Mouse (Mus musculus) adrenal gland, postnatal 25 days (tissue): ENCODE measurements around the gene Rassf2. TPM values are rescaled to one million over a fixed set of nuclear protein-coding genes. Genes with fewer than 3 reads are reported as not detected.
A peak's percentile ranks its signal among the peaks of the same experiment; 100 is the strongest.

Source experiments
- DNase-seq: peaks from one replicate; pipeline ENCODE4 v3.0.0; 2021; ENCODE audit warnings: mixed read lengths
- total RNA-seq: library from RNA; stranded (reverse); gene quantifications from 2 replicates; pipeline ENCODE4 v1.2.3, GENCODE M21; 2021

The Rassf2 gene
- total RNA-seq, 1 experiment from 2014 or later: 5.6 TPM

DNA sequence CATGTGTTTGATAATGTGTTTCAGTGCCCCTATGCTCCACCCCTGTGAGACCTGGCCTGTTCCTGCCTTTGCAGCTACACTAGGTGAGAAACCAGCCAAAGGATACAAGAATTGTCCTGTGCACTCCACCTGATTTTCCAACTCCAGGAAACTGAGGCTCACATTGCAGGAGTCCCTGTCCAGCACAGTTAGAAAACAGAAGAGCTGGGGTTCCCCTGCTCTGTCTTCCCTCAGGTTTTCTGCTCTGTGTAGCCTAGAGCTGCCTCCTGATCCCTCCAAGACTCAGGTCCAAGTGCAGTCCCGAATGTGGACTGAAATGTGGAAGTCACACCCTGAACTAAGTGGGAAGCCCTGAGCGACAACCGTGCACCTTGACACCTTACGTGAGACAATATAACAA lies 76.3 kb downstream of the Rassf2 start:
- no peak for DNase-seq

DNA sequence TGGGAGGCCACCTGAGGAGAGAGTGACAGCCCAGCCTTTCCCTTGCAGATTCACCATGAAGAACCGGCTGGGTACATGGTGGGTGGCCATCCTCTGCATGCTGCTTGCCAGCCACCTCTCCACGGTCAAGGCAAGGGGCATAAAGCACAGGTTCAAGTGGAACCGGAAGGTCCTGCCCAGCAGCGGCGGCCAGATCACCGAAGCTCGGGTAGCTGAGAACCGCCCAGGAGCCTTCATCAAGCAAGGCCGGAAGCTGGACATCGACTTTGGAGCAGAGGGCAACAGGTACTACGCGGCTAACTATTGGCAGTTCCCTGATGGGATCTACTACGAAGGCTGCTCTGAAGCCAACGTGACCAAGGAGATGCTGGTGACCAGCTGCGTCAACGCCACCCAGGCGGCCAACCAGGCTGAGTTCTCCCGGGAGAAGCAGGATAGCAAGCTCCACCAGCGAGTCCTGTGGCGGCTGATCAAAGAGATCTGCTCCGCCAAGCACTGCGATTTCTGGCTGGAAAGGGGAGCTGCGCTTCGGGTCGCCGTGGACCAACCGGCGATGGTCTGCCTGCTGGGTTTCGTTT lies 77.0 kb downstream of the Rassf2 start:
- DNase-seq: peak; percentile 34

DNA sequence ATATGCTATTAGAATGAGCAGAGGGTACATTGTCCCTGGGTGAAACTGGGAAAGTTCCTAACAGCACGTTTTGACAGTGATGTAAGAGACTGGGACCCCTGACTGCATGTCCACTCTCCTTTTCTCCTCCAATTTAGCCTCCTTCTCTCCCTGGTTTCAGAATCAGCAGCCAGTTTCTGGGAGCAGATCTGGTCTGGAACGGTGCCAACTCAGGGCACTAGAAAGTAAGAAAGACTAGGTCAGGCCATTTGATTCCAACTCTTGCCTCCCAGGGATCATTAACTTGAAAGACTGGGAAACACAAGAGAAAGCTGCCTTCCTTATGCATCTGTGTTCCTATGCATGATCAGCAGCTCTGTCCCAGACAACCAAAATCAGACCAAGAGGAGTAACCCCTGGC lies 77.6 kb downstream of the Rassf2 start:
- DNase-seq: peak; percentile 33

DNA sequence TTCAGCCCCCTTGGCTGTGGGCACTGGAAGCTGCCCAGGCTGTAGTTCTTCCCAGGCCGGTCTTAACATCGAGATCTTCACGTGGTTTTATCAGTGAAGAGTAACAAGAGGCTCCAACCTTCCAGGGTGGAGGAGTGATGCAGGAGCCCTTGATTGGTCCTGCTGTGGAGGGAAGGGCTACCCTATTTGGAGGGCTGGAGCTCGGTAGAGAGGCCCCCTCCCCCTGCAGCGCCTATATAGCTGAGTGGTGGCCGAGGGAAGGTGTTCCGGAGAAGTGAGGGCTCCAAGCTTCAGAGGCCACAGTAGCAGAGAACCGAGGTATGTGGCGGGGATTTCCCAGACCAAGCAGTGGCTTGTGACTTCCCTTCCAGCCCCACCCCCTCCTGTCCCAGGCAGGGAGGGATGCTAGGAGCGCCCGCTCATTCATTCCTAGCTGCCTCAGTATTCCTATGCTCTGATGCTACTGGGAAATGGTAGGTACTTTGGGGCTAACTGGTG lies 79.4 kb downstream of the Rassf2 start, which contains the start of gene Prnd:
TSS of gene Prnd (plus strand) at position 264 of the 498 bp plus-strand sequence.
- DNase-seq: no peak

DNA sequence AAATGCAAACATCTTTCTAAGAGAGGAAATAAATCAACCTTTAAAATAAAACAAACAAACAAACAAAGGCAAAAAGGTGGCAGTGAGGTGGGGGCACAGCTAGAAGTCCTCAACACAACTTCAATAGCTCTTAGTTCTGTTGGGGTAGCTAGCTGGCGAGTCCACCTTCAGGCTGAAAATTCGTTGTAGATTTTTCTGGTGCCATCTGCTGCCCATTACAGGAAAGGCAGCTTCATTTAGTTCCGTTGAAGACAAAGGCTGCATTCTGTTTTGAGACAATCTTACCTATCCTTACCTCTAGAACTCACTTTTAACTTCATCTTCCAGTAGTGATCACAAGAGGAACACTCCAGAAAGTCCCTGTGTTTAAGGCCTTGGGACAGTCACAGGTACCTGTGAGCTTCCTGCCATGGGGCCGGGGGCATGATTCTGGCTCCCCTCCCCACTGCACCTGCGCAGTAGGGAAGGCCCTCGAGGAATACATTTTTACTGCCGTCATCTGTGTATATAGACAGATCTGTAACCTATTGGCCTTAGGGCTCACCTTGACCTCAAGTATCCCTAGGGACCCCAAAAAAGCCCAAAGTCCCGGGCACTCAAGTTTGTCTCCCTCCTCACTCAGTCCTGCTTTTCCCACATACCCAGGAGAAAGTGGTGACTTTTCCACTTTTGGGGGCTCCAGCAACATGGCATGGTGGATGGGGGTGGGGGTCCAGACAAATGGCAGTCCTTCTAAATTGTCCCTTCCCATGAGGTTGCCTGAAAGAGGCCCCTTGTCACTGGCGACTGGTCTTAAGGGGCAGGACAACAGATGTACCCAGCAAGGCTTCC lies 80.1 kb downstream of the Rassf2 start:
- peak; percentile 52 for DNase-seq

DNA sequence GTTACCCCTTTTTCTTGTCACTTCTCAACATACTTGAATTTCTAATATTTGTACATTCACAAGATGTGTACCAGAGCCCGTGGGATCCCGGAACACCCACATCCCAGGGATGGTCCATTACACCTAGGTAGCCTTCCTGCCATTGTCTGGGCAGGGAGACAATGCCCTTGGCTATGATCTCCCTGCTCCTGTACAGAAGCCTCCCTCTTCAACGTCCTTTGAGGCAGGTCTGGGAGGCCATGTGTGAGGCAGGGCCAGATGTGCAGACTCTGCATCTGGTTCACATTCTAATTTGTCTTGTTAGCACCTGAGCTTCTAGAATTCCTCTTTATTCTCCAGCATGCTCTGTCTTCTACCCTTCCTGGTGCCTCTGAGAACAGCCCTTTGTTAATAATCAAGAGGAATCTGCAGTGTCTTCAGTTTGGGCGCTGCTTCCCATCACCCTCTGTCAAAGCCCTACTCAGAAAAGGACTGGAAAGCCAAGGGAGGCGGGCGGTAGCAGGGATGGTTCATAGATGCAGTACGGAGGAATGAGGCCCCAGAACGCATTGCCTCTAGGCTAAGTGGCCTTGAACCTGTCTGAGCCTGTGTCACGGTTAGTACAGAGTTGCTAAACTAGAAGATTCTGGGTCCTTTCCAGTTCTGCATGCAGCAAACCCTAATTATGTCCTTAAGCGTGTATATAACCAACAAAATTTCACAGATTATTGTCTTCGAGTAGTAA lies 81.0 kb downstream of the Rassf2 start:
- no peak for DNase-seq

DNA sequence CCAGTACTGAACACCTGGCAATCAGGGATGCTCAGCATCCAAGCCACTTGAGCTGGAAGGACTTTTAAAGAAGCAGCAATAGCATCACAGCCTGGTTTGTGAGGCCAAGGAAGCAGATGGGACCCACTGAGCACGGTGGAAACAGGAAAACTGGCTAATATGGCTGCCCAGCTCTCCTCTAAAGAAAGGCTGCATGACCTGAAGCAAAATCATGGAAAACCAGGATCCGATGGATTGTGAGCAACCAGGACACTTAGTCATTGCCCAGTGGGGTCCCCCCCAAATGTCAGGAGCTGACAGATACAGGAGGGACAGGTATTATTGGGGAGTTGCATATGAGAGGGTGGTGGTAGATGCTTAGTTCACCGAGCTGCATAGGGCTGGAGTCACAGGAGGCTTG lies 81.9 kb downstream of the Rassf2 start:
- no peak for DNase-seq

DNA sequence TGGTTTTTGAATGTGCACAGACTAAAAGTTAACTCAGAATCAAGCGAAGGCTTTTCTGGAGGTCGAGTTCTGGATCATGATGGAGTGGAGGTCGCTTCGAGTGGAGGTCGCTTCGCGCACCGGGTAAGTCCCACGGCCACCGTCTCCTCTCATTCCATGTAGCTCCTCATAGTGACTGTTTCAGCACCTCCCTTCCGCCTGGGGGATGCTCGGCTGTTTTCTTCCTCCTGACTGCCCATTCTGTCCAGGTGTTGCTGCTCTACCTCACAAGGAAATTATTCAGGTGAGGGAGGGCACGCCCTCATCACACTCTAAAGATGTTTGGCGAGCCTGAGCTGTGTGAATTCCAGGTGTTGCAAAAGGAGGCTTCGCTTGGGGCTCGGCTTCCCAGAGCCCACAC lies 83.7 kb downstream of the Rassf2 start:
- no peak for DNase-seq

DNA sequence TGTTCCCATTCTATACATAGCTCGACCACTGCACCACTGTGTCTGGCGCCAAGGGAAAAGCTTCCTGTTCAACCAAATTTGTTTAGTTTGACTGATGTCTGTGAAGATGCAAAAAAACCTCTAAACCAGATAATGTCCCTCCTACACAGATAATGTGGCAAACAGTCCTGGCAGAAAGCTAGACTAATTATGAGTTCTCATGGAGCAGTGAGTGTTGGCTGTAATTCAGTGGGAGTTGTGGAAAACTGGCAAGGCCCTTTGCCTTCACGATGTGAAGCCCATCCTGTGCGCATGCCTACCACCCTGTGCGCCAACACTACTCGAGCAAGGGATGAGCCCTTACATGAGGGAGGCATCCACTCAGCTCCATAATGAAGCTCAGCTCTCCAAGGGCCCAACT lies 84.3 kb downstream of the Rassf2 start:
- no peak for DNase-seq

DNA sequence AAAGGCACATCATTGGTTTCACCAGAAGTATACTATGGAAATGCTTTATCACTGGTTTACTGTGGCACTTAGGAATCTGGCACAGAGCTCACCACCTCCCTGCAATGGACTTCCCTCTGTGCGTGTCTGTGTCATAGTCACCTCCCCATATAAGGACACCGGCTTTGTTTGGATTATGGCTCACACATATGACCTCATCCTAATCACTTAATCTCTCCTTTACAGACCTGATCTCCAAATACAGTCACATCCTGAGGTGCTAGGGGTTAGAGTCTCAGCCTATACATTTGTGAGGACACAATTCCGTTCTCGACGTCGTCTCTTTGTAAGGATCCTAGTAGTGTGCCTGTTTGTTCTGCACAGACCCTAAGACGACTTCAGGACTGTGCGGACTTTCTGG lies 84.8 kb downstream of the Rassf2 start:
- DNase-seq: no peak

DNA sequence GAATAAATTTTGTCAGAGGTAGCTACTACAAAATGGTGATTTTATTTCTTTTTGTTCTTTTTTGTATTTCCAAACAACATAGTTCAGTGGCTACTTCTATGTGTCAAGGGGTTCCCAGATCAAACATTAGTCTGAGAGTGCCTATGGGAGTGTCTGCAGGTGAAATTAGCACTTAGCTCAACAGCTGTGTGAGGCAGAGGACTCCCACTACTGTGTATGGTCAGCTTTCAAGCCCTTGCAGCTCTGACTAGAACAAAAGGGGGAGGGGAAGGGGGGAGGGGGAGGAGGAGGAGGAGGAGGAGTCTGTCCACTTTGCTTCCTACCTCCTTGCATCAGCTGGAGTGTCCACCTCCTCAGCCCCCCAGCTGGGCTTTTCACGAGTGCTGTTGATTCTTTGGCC lies 85.7 kb downstream of the Rassf2 start:
- DNase-seq: no peak

DNA sequence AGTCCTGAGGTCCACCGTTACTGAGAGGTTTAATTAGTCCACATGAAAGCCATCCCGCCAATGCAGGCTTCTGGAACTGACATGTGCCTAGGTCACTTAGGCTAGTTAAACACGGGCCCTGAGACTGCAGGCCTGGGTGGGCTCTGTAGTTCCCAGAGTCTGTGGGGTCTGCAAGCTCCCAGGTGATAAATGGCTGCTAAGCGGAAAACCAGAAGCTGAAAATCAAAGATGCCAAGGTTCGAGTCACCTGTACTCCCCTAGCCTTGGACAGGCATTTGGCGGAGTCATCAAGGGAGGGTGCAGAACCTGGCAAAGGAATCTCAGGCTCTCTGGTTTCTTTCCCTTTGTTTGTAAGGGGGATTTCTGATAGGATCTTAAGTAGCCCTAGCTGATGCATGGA lies 88.6 kb downstream of the Rassf2 start:
- no peak for DNase-seq

DNA sequence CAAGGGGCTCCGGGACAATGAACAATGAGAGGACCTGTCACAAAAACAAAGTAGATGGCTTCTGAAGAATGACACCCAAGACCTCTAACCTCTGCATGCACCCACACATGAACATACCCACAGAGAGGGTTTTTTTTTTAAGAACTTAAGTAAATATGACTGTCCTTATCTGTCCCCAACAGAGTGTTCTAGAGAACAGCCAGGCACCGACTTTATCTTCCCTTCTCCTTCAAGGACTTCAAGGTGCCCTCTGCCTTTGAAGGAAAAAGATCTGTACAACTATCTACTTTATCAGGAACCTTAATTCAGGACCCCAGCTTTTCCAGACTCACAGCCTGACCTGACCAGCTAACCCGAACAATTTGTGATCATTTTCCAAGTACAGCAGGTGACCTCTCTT lies 89.6 kb downstream of the Rassf2 start:
- no peak for DNase-seq

Other genes with a start within 250 kb of the Rassf2 start
- not detected in 2 replicates for gene Erv3, start 170.5 kb downstream of the Rassf2 start, total RNA-seq
- gene Prnp, start 120.3 kb downstream of the Rassf2 start, total RNA-seq: 72.9 and 75.5 TPM in 2 replicates
- gene Prn, start 120.3 kb downstream of the Rassf2 start, total RNA-seq: 0.24 TPM in 1 of 2 replicates, not detected in the other
- not detected in 2 replicates for gene Prnd, start 79.4 kb downstream of the Rassf2 start, total RNA-seq
- 61.4 and 68.0 TPM in 2 replicates for gene Slc23a2, start 114.8 kb upstream of the Rassf2 start, total RNA-seq
- gene Tmem230, start 217.5 kb upstream of the Rassf2 start, total RNA-seq: 46.2 and 46.4 TPM in 2 replicates
- 92.6 and 103 TPM in 2 replicates for gene Pcna, start 223.1 kb upstream of the Rassf2 start, total RNA-seq
- 70.5 and 91.0 TPM in 2 replicates for gene Cds2, start 232.9 kb upstream of the Rassf2 start, total RNA-seq